Mouse (Mus musculus) lung, postnatal 0 days (tissue): ENCODE results near the gene Cntn5.

Experiments
- CTCF ChIP-seq: IDR thresholded peaks from 2 replicates; pipeline ENCODE4 v1.5.1; 2016; ENCODE audit warnings: antibody characterized with exemption, mild to moderate bottlenecking
- EP300 ChIP-seq: IDR thresholded peaks from 2 replicates; pipeline ENCODE4 v1.6.1; 2016; ENCODE audit warnings: antibody characterized with exemption, mild to moderate bottlenecking, control low read depth

DNA sequence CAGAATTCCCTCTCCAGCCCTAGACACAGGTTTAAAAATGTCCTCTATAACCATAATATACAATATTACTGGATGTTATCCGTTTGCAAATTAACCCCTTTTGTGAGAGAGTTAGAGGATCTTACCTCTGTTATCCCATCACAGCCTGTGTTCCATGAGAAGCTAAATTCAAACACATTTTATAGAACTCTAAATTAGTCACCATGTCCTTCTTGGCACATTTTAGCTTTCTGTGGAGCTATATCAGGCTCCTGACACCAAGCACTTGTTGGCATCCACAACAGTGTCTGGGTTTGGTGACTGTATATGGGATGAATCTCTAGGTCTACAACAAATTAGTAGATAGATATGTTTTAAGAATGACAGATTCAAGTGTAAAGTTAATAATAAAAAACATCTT lies 253.9 kb downstream of the Cntn5 start:
- TF ChIP-seq CTCF (no peak), EP300 (no peak)
